Mouse (Mus musculus): Measurements from ENCODE around the gene Gm49721. TPM values are rescaled to one million over a fixed set of nuclear protein-coding genes. Genes with fewer than 3 reads are reported as not detected.
A peak's percentile ranks its signal among the peaks of the same experiment; 100 is the strongest.
"Not testable (repeated sequence)": the region's sequence is repeated elsewhere in the genome, so short reads cannot be mapped to it uniquely, and the experiment has no call there.

The Gm49721 gene
- total RNA-seq, 2 experiments from 2014 or later = 0.45 TPM; not detected in 1

GRCm38 (mm10) chr17:7009901-7010300 lies 31.2 kb downstream of the Gm49721 start:
- DNase-seq (ENCODE audit: extremely low spot score in 1 of 2, low spot score in 2 of 2); H3K4me3 ChIP-seq; intact Hi-C loops (cut with DNase I); H3K27ac ChIP-seq: not testable (repeated sequence)

- intact Hi-C loops (cut with DNase I); H3K4me3 ChIP-seq; DNase-seq (ENCODE audit: extremely low spot score in 1 of 2, low spot score in 2 of 2); H3K27ac ChIP-seq: not testable (repeated sequence)
These were observed 35.5 kb downstream of the Gm49721 start for GRCm38 (mm10) chr17:7014190-7014589.

GRCm38 (mm10) chr17:7025257-7025656 lies 46.6 kb downstream of the Gm49721 start, which contains the start of gene Gm1604a:
Gene Gm1604a, plus strand, starts transcription at chr17:7025568.
- H3K4me3 ChIP-seq; H3K27ac ChIP-seq; intact Hi-C loops (cut with DNase I): not testable (repeated sequence)
- peak; percentile 27 to 46 for DNase-seq (ENCODE audit: extremely low spot score in 1 of 2, low spot score in 2 of 2)

- H3K27ac ChIP-seq; intact Hi-C loops (cut with DNase I); H3K4me3 ChIP-seq; DNase-seq (ENCODE audit: extremely low spot score in 1 of 2, low spot score in 2 of 2): not testable (repeated sequence)
These were observed 47.2 kb downstream of the Gm49721 start for GRCm38 (mm10) chr17:7025764-7026346.

GRCm38 (mm10) chr17:7030204-7030603 lies 51.5 kb downstream of the Gm49721 start:
- not testable (repeated sequence) for H3K4me3 ChIP-seq; H3K27ac ChIP-seq; DNase-seq (ENCODE audit: extremely low spot score in 1 of 2, low spot score in 2 of 2)

GRCm38 (mm10) chr17:7030622-7031174 lies 52.0 kb downstream of the Gm49721 start:
- intact Hi-C loops (cut with DNase I); DNase-seq (ENCODE audit: extremely low spot score in 1 of 2, low spot score in 2 of 2): not testable (repeated sequence)

More at GRCm38 (mm10) chr17:7030204-7030603, 51.5 kb downstream of the Gm49721 start:
- intact Hi-C loops (cut with DNase I) = not testable (repeated sequence)

GRCm38 (mm10) chr17:7033192-7034166 lies 54.8 kb downstream of the Gm49721 start:
- intact Hi-C loops (cut with DNase I); H3K27ac ChIP-seq: not testable (repeated sequence)

More at GRCm38 (mm10) chr17:7030622-7031174, 52.0 kb downstream of the Gm49721 start:
- not testable (repeated sequence) for H3K27ac ChIP-seq, H3K4me3 ChIP-seq

GRCm38 (mm10) chr17:7068997-7069539 lies 90.4 kb downstream of the Gm49721 start:
- DNase-seq (ENCODE audit: extremely low spot score in 1 of 2, low spot score in 2 of 2) = not testable (repeated sequence)

More at GRCm38 (mm10) chr17:7033192-7034166, 54.8 kb downstream of the Gm49721 start:
- not testable (repeated sequence) for DNase-seq (ENCODE audit: extremely low spot score in 1 of 2, low spot score in 2 of 2); H3K4me3 ChIP-seq

GRCm38 (mm10) chr17:7069561-7070240 lies 91.0 kb downstream of the Gm49721 start:
- H3K4me3 ChIP-seq; intact Hi-C loops (cut with DNase I); H3K27ac ChIP-seq; DNase-seq (ENCODE audit: extremely low spot score in 1 of 2, low spot score in 2 of 2): not testable (repeated sequence)

More at GRCm38 (mm10) chr17:7068997-7069539, 90.4 kb downstream of the Gm49721 start:
- H3K27ac ChIP-seq; H3K4me3 ChIP-seq; intact Hi-C loops (cut with DNase I): not testable (repeated sequence)

GRCm38 (mm10) chr17:7074494-7074893 lies 95.8 kb downstream of the Gm49721 start:
- H3K4me3 ChIP-seq; intact Hi-C loops (cut with DNase I); H3K27ac ChIP-seq: not testable (repeated sequence)
- DNase-seq (ENCODE audit: extremely low spot score in 1 of 2, low spot score in 2 of 2) = peak in 1 of 2 experiments; percentile 39
- peak; percentile 40 for TF ChIP-seq CTCF (IDR thresholded peaks at IDR 0.05)

GRCm38 (mm10) chr17:7075519-7075918 lies 96.8 kb downstream of the Gm49721 start:
- H3K27ac ChIP-seq; DNase-seq (ENCODE audit: extremely low spot score in 1 of 2, low spot score in 2 of 2); H3K4me3 ChIP-seq; intact Hi-C loops (cut with DNase I): not testable (repeated sequence)
